Mouse (Mus musculus) ES-Bruce4 (cell line): ENCODE results near the gene Fyn.

Source experiments
- CTCF ChIP-seq: IDR thresholded peaks from one replicate; pipeline ENCODE4 v1.8.1; 2011; ENCODE audit warnings: low read depth, low read length
- EP300 ChIP-seq: IDR thresholded peaks from 2 replicates; pipeline ENCODE4 v1.6.1; 2011; ENCODE audit warnings: low read depth, low read length; ENCODE audit not compliant: insufficient read depth
- POLR2A ChIP-seq: IDR thresholded peaks from one replicate; pipeline ENCODE4 v1.8.1; 2011; ENCODE audit warnings: low read length; ENCODE audit not compliant: insufficient read depth

DNA sequence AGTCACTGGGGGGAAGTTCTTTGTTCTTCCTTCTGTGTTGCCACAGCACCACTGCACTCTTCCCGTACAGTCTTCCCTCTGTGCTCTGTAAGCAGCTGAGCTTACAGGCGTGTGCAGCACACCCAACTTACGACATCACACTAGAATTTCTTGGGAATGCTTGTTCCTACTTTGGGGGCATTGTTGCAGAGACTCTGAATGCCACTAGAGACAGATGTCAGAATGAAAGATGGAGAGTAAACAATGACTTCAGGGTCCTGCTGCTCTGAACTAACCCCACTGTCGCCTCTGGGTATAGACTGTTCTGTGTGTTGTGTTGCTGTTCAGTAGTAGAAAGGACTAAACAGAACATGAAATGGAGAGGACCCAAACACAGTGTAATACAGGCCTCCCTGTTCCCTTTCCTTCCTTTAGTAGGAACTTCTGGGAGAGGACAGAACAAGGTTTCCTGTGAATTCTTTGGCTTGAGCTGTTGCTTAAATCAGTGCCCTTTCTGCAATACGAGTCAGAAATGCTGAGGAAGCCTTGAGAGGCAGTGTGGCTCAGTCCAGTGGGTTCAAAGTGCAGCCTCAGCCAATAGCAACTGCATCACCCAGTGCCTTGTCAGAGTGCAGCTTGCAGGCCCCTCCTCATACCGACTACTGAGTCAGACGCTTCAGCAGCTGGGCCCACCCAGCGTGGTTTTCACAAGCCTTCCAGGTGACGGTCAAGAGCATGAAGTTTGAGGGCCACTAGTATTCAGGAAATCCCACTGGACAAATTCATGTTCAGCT, 121.9 kb downstream of the Fyn start:
- TF ChIP-seq POLR2A (no peak), CTCF (no peak), EP300 (no peak)
